Mouse (Mus musculus): ENCODE measurements around the gene Ghdc.

- TF ChIP-seq GATA1 (IDR thresholded peaks at IDR 0.05; ENCODE audit: borderline replicate concordance, low read length) (no peak), CTCF (IDR thresholded peaks at IDR 0.05; ENCODE audit: low read depth, low read length) (no peak), TAL1 (conservative IDR thresholded peaks at IDR 0.05; ENCODE audit: low read depth, low read length) (no peak), POLR2AphosphoS5 (IDR thresholded peaks at IDR 0.05; ENCODE audit: insufficient replicate concordance, low read depth, low read length) (no peak)
Measured at GRCm38 (mm10) chr11:100741348-100741747, 29.4 kb downstream of the Ghdc start.
